Mouse (Mus musculus): ENCODE measurements around the gene Myo5c.

Myo5c gene

GRCm38 (mm10) chr9:75334440-75334839 lies 102.6 kb downstream of the Myo5c start:
- no peak for DNase-seq

GRCm38 (mm10) chr9:75338016-75338415 lies 106.2 kb downstream of the Myo5c start:
- DNase-seq: no peak

DNA sequence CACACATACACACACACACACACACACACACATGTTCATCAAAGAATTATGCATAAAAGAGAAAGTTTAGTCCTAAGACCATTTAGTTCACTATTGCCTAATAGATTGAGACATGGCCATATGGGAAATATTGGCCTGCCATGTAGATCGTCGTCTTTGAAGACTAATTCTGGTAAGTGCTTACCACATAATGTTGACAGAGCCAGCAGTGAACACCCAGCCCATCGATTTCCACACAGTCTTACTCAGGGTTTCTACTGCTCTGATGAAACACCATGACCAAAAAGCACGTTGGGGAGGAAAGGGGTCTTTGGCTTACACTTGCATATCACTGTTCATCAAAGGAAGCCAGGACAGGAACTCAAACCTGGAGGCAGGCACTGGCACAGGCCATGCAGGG lies 110.6 kb downstream of the Myo5c start:
- no peak for DNase-seq

GRCm38 (mm10) chr9:75347458-75347857 lies 115.6 kb downstream of the Myo5c start, which contains the start of gene Bcl2l10:
Gene Bcl2l10 (plus strand): TSS chr9:75347758.
- DNase-seq: no peak

- no peak for DNase-seq
Observed at GRCm38 (mm10) chr9:75348066-75348465, 116.2 kb downstream of the Myo5c start.

GRCm38 (mm10) chr9:75348641-75349040 lies 116.8 kb downstream of the Myo5c start:
- no peak for DNase-seq

DNA sequence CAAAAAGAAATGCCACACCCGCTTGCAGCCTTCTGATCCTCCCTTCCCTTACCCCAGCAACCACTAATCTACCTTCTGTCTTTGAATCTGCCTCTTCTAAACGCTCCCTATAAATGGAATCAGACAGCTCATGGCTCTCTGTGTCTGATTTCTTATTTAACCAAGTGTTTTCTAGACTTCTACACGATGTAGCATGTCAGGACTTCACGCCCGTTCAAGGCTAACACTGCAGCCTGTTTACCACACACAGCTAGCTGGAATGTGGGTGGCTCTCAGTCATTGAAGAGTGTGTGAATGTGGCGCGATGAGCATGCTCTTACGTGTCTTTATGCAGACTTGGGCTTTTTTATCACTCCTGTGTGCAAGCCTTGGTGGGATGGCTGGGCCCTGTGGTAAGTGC lies 121.3 kb downstream of the Myo5c start:
- DNase-seq: no peak
